Mouse (Mus musculus) embryonic fibroblast, embryonic 13.5 days (primary cell): ENCODE measurements at regions not wholly inside any gene's neighbourhood (a gene's known extent, or its start where the extent isn't known, plus 50 kb on each side); places are given as distances from the start of the nearest gene placed in this dataset.

Experiments
- CTCF ChIP-seq: IDR thresholded peaks from 2 replicates; pipeline ENCODE4 v1.5.1; 2011; ENCODE audit warnings: mild to moderate bottlenecking, control low read depth, low read length, moderate library complexity, borderline replicate concordance; ENCODE audit not compliant: insufficient read depth
- POLR2A ChIP-seq: IDR thresholded peaks from 2 replicates; pipeline ENCODE4 v1.6.1; 2011; ENCODE audit warnings: low read depth, mild to moderate bottlenecking, control low read depth, low read length, moderate library complexity

DNA sequence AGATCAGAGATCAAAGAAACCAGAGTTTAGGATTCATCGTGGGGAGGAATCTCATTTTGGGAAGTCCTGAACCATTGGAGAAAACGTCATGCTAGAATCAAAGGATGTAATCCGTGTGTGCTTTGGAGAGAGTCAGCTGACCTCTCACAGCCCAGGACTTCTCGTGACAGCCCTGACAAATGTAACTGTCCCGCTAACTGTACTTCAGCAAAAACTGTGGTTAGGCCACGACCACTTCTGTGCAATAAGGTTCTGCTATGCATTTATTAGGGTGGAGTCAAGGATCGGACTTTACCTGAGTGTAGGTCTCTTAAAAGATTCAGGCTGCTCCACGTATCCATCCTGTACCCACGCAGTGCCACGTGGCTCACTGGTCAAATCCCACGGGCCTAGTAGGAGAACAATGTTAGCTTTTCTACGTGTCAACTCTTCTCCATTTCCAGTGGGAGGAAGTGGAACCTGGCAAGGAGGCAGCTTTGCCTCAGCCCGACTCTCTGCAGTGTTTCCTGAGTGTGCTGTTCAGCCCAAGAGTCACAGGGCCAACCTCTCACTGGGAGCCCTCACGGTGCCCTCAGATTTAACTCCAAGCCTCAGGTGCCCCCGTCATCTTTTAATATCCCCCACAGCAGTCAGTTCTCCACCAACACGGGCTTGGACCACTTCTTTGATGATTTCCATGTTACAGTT, 88.1 kb downstream of the Il12a start:
- TF ChIP-seq CTCF (no peak), POLR2A (no peak)
